Mouse (Mus musculus) embryonic fibroblast, embryonic 13.5 days (primary cell): ENCODE data around the gene Brap.

Experiments used
- CTCF ChIP-seq: IDR thresholded peaks from 2 replicates; pipeline ENCODE4 v1.5.1; 2011; ENCODE audit warnings: mild to moderate bottlenecking, control low read depth, low read length, moderate library complexity, borderline replicate concordance; ENCODE audit not compliant: insufficient read depth
- POLR2A ChIP-seq: IDR thresholded peaks from 2 replicates; pipeline ENCODE4 v1.6.1; 2011; ENCODE audit warnings: low read depth, mild to moderate bottlenecking, control low read depth, low read length, moderate library complexity

- TF ChIP-seq POLR2A, result no peak
- TF ChIP-seq CTCF, result no peak
These were observed 48.3 kb upstream of the Brap start for GRCm38 (mm10) chr5:121612036-121612435.
